Mouse (Mus musculus) urinary bladder, adult 2 months (tissue): ENCODE measurements around the gene Pdzrn3. TPM values are rescaled to one million over a fixed set of nuclear protein-coding genes. Genes with fewer than 3 reads are reported as not detected.

ENCODE experiments used
- DNase-seq: peaks from one replicate; pipeline ENCODE4 v3.0.0; 2022; ENCODE audit warnings: low spot score
- polyA plus RNA-seq: library from polyadenylated mRNA; depleted of rRNA; stranded (reverse); fragments of >200 nt; gene quantifications from 2 replicates; pipeline ENCODE4 v1.2.3, GENCODE M21; 2012

Gene Pdzrn3
- polyA plus RNA-seq, 1 experiment = 53.6 TPM

GRCm38 (mm10) chr6:101257418-101257817 lies 120.3 kb downstream of the Pdzrn3 start:
- no peak for DNase-seq

- no peak for DNase-seq
These were observed 123.0 kb downstream of the Pdzrn3 start for GRCm38 (mm10) chr6:101254652-101255051.

- no peak for DNase-seq
These were observed 125.6 kb downstream of the Pdzrn3 start for GRCm38 (mm10) chr6:101251916-101252603.

- DNase-seq = no peak
These were observed 126.5 kb downstream of the Pdzrn3 start for GRCm38 (mm10) chr6:101251160-101251559.

- DNase-seq = no peak
These were observed 131.6 kb downstream of the Pdzrn3 start for GRCm38 (mm10) chr6:101246137-101246536.

- no peak for DNase-seq
These were observed 133.3 kb downstream of the Pdzrn3 start for GRCm38 (mm10) chr6:101244355-101244754.

GRCm38 (mm10) chr6:101243189-101243815 lies 134.4 kb downstream of the Pdzrn3 start:
- no peak for DNase-seq

- DNase-seq = no peak
These were observed 141.0 kb downstream of the Pdzrn3 start for GRCm38 (mm10) chr6:101236641-101237246.

- DNase-seq = no peak
These were observed 141.5 kb downstream of the Pdzrn3 start for GRCm38 (mm10) chr6:101236230-101236629.

GRCm38 (mm10) chr6:101234349-101234748 lies 143.3 kb downstream of the Pdzrn3 start:
- DNase-seq = no peak

- DNase-seq = no peak
These were observed 144.0 kb downstream of the Pdzrn3 start for GRCm38 (mm10) chr6:101233680-101234079.

- no peak for DNase-seq
These were observed 150.3 kb downstream of the Pdzrn3 start for GRCm38 (mm10) chr6:101227294-101227855.

GRCm38 (mm10) chr6:101220307-101220706 lies 157.4 kb downstream of the Pdzrn3 start:
- no peak for DNase-seq

- DNase-seq = no peak
These were observed 158.7 kb downstream of the Pdzrn3 start for GRCm38 (mm10) chr6:101219004-101219403.

GRCm38 (mm10) chr6:101218197-101218596 lies 159.5 kb downstream of the Pdzrn3 start:
- no peak for DNase-seq

- no peak for DNase-seq
These were observed 159.9 kb downstream of the Pdzrn3 start for GRCm38 (mm10) chr6:101217756-101218155.

- no peak for DNase-seq
These were observed 162.3 kb downstream of the Pdzrn3 start for GRCm38 (mm10) chr6:101215436-101215791.

GRCm38 (mm10) chr6:101214734-101215435 lies 162.8 kb downstream of the Pdzrn3 start:
- DNase-seq = no peak

GRCm38 (mm10) chr6:101213066-101213465 lies 164.6 kb downstream of the Pdzrn3 start:
- no peak for DNase-seq

GRCm38 (mm10) chr6:101212086-101212485 lies 165.6 kb downstream of the Pdzrn3 start:
- no peak for DNase-seq

GRCm38 (mm10) chr6:101211361-101211841 lies 166.3 kb downstream of the Pdzrn3 start:
- DNase-seq = no peak

- DNase-seq = no peak
These were observed 178.8 kb downstream of the Pdzrn3 start for GRCm38 (mm10) chr6:101198943-101199298.
